Mouse (Mus musculus) thymus, adult 2 months (tissue): ENCODE data around the gene Zp3.
A peak's percentile ranks its signal among the peaks of the same experiment; 100 is the strongest.

ENCODE experiments used
- CTCF ChIP-seq: fragments of 200-500 bp; IDR thresholded peaks from 2 replicates; pipeline ENCODE4 v1.5.1; 2012; ENCODE audit warnings: mild to moderate bottlenecking, control low read depth, low read length, moderate library complexity, borderline replicate concordance; ENCODE audit not compliant: control insufficient read depth, poor library complexity, insufficient read depth; ENCODE audit errors: extremely low read depth
- POLR2A ChIP-seq: fragments of 200-500 bp; IDR thresholded peaks from 2 replicates; pipeline ENCODE4 v1.6.1; 2012; ENCODE audit warnings: mild to moderate bottlenecking, low read length, control low read depth, moderate library complexity; ENCODE audit not compliant: control insufficient read depth, poor library complexity, insufficient read depth; ENCODE audit errors: extremely low read depth

GRCm38 (mm10) chr5:135962492-135963279, 17.2 kb upstream of the Zp3 start:
- TF ChIP-seq CTCF (0 out of 2 replicates have a peak, but pooled peaks have one; percentile 33), POLR2A (peak; percentile 87)
